Mouse (Mus musculus) lung, embryonic 15.5 days (tissue): ENCODE measurements around the gene Gimap5. TPM values are rescaled to one million over a fixed set of nuclear protein-coding genes. Genes with fewer than 3 reads are reported as not detected.
A peak's percentile ranks its signal among the peaks of the same experiment; 100 is the strongest.

Experiments
- ATAC-seq: fragments of 200-750 bp; cut with Nextera tagmentation; 2 replicates; pipeline ENCODE4 v1.8.0; 2017; ENCODE audit warnings: moderate number of reproducible peaks, borderline replicate concordance; ENCODE audit not compliant: low FRiP score, low TSS enrichment; ENCODE audit errors: extremely low read depth
- H3K27ac ChIP-seq: fragments of 300-500 bp; sonication (generic); 2 replicates; pipeline ENCODE4 v1.5.1; 2015; ENCODE audit warnings: moderate library complexity, mild to moderate bottlenecking, inconsistent platforms
- H3K27me3 ChIP-seq: fragments of 300-500 bp; sonication (generic); 2 replicates; pipeline ENCODE4 v1.6.1; 2015; ENCODE audit warnings: inconsistent platforms
- H3K36me3 ChIP-seq: fragments of 300-500 bp; sonication (generic); 2 replicates; pipeline ENCODE4 v1.6.1; 2015; ENCODE audit warnings: inconsistent platforms
- H3K4me1 ChIP-seq: fragments of 300-500 bp; sonication (generic); 2 replicates; pipeline ENCODE4 v1.6.1; 2015; ENCODE audit warnings: inconsistent platforms
- H3K4me2 ChIP-seq: fragments of 300-500 bp; sonication (generic); 2 replicates; pipeline ENCODE4 v1.6.1; 2015; ENCODE audit warnings: inconsistent platforms, mild to moderate bottlenecking, moderate library complexity
- H3K4me3 ChIP-seq: fragments of 300-500 bp; sonication (generic); 2 replicates; pipeline ENCODE4 v1.5.1; 2015; ENCODE audit warnings: mild to moderate bottlenecking, inconsistent platforms
- H3K9ac ChIP-seq: fragments of 300-500 bp; sonication (generic); 2 replicates; pipeline ENCODE4 v1.6.1; 2015; ENCODE audit warnings: inconsistent platforms
- H3K9me3 ChIP-seq: fragments of 300-500 bp; sonication (generic); 2 replicates; pipeline ENCODE4 v1.6.1; 2016; ENCODE audit warnings: inconsistent platforms
- WGBS: fragments of 180-500 bp; shearing (Covaris S2); methylation state at CpG from one replicate; pipeline ENCODE4 v1.1.7; 2015; 5-methylcytosine and 5-hydroxymethylcytosine counted together
- polyA plus RNA-seq: library from polyadenylated mRNA; unstranded; fragments of >200 nt; fragmentation: Nextera tagmentation; extraction: Ambion mirVana; gene quantifications from 2 replicates; pipeline ENCODE4 v1.2.1, GENCODE M21; 2015

Gimap5 gene
- polyA plus RNA-seq, 1 experiment from 2014 or later, result 25.2 TPM

- 26% methylated on average over 3 of the region's 3 CpGs for WGBS
- Histone ChIP-seq H3K27ac (peak overlapping the region; percentile 24; the same call in 1 of the 2 replicates), H3K36me3 (no peaks in the 10 kb centered on the region), H3K4me3 (no peak overlapping the region), H3K4me1 (peaks cover 28% of the 10 kb centered on the region), H3K4me2 (peak overlapping the region; percentile 78), H3K9me3 (no peaks in the 10 kb centered on the region), H3K9ac (no peak overlapping the region), H3K27me3 (peaks cover 25% of the 10 kb centered on the region)
- no peak for ATAC-seq
Measured at GRCm38 (mm10) chr6:48741273-48741672, 4.7 kb upstream of the Gimap5 start.

GRCm38 (mm10) chr6:48741711-48742206 is 4.2 kb upstream of the Gimap5 start:
- H3K4me2 ChIP-seq, result peak overlapping the region; percentile 78
- 0 out of 2 replicates have a peak overlapping the region, but pooled peaks have one; percentile 41 for H3K4me3 ChIP-seq
- no peak for ATAC-seq

GRCm38 (mm10) chr6:48742422-48743351 is 3.3 kb upstream of the Gimap5 start:
- Histone ChIP-seq H3K9me3 (no peaks in the 10 kb centered on the region), H3K9ac (peak overlapping the region; percentile 28; the same call in 1 of the 2 replicates), H3K4me3 (peak overlapping the region; percentile 41), H3K4me1 (peaks cover 39% of the 10 kb centered on the region), H3K27me3 (peaks cover 25% of the 10 kb centered on the region), H3K36me3 (no peaks in the 10 kb centered on the region), H3K4me2 (peak overlapping the region; percentile 78), H3K27ac (0 out of 2 replicates have a peak overlapping the region, but pooled peaks have one; percentile 29)
- 5% methylated on average over 52 of the region's 52 CpGs for WGBS
- ATAC-seq, result no peak

More at GRCm38 (mm10) chr6:48741711-48742206, 4.2 kb upstream of the Gimap5 start:
- H3K4me1 ChIP-seq, result peaks cover 31% of the 10 kb centered on the region
- H3K9me3 ChIP-seq, result no peaks in the 10 kb centered on the region
- H3K27ac ChIP-seq, result no peak overlapping the region
- whole genome bisulfite sequencing, result 12% methylated on average over 9 of the region's 9 CpGs
- no peaks in the 10 kb centered on the region for H3K36me3 ChIP-seq
- no peak overlapping the region for H3K9ac ChIP-seq
- H3K27me3 ChIP-seq, result peaks cover 25% of the 10 kb centered on the region

GRCm38 (mm10) chr6:48745490-48745889 is 507 bp upstream of the Gimap5 start:
- H3K27ac ChIP-seq, result peak overlapping the region; percentile 80
- peaks cover 25% of the 10 kb centered on the region for H3K27me3 ChIP-seq
- no peaks in the 10 kb centered on the region for H3K36me3 ChIP-seq
- no peak overlapping the region for H3K9ac ChIP-seq
- peak overlapping the region; percentile 42 for H3K4me2 ChIP-seq
- H3K4me1 ChIP-seq, result peaks cover 39% of the 10 kb centered on the region
- H3K4me3 ChIP-seq, result 0 out of 2 replicates have a peak overlapping the region, but pooled peaks have one; percentile 25
- no peak for ATAC-seq
- no peaks in the 10 kb centered on the region for H3K9me3 ChIP-seq
- 33% methylated on average over 2 of the region's 2 CpGs for WGBS

GRCm38 (mm10) chr6:48747091-48747966 is 1.3 kb downstream of the Gimap5 start:
- Histone ChIP-seq H3K27me3 (peaks cover 16% of the 10 kb centered on the region), H3K4me2 (peak overlapping the region; percentile 42), H3K4me1 (peaks cover 25% of the 10 kb centered on the region), H3K9ac (peak overlapping the region; percentile 16; the same call in 1 of the 2 replicates), H3K27ac (peak overlapping the region; percentile 79), H3K4me3 (peak overlapping the region; percentile 25), H3K9me3 (no peaks in the 10 kb centered on the region), H3K36me3 (no peaks in the 10 kb centered on the region)
- 30% methylated on average over 7 of the region's 7 CpGs for WGBS
- ATAC-seq, result no peak

- ATAC-seq, result no peak
Measured at GRCm38 (mm10) chr6:48763567-48764270, 17.7 kb downstream of the Gimap5 start.

GRCm38 (mm10) chr6:48764496-48764895 is 18.5 kb downstream of the Gimap5 start:
- no peak overlapping the region for H3K27ac ChIP-seq
- no peaks in the 10 kb centered on the region for H3K4me1 ChIP-seq
- WGBS, result 85% methylated on average over 10 of the region's 10 CpGs
- H3K9me3 ChIP-seq, result no peaks in the 10 kb centered on the region
- H3K9ac ChIP-seq, result no peak overlapping the region
- no peaks in the 10 kb centered on the region for H3K27me3 ChIP-seq
- no peak overlapping the region for H3K4me3 ChIP-seq
- H3K36me3 ChIP-seq, result no peaks in the 10 kb centered on the region
- no peak overlapping the region for H3K4me2 ChIP-seq
- no peak for ATAC-seq

More at GRCm38 (mm10) chr6:48763567-48764270, 17.7 kb downstream of the Gimap5 start:
- Histone ChIP-seq H3K4me1 (no peaks in the 10 kb centered on the region), H3K4me2 (no peak overlapping the region), H3K4me3 (no peak overlapping the region), H3K36me3 (no peaks in the 10 kb centered on the region), H3K27ac (no peak overlapping the region), H3K27me3 (no peaks in the 10 kb centered on the region), H3K9me3 (no peaks in the 10 kb centered on the region), H3K9ac (no peak overlapping the region)
- WGBS, result 63% methylated on average over 7 of the region's 7 CpGs

- Histone ChIP-seq H3K27ac (no peak overlapping the region), H3K9ac (no peak overlapping the region), H3K4me3 (no peak overlapping the region), H3K4me2 (no peak overlapping the region), H3K9me3 (no peaks in the 10 kb centered on the region), H3K36me3 (no peaks in the 10 kb centered on the region), H3K27me3 (no peaks in the 10 kb centered on the region), H3K4me1 (no peaks in the 10 kb centered on the region)
- WGBS, result 61% methylated on average over 9 of the region's 9 CpGs
- ATAC-seq, result no peak
Measured at GRCm38 (mm10) chr6:48768178-48768869, 22.3 kb downstream of the Gimap5 start.

GRCm38 (mm10) chr6:48768933-48769332 is 22.9 kb downstream of the Gimap5 start:
- Histone ChIP-seq H3K27ac (no peak overlapping the region), H3K9me3 (no peaks in the 10 kb centered on the region), H3K4me3 (no peak overlapping the region), H3K4me1 (no peaks in the 10 kb centered on the region), H3K4me2 (no peak overlapping the region), H3K27me3 (no peaks in the 10 kb centered on the region), H3K36me3 (no peaks in the 10 kb centered on the region), H3K9ac (no peak overlapping the region)
- WGBS, result 86% methylated on average over 3 of the region's 3 CpGs
- ATAC-seq, result no peak

GRCm38 (mm10) chr6:48770696-48771095 is 24.7 kb downstream of the Gimap5 start, which contains the start of gene Gimap3:
Gimap3 (minus strand) TSS chr6:48770851.
- no peaks in the 10 kb centered on the region for H3K27me3 ChIP-seq
- ATAC-seq, result no peak
- H3K4me3 ChIP-seq, result no peak within 1 kb of the TSS
- H3K36me3 ChIP-seq, result no peaks in the 10 kb centered on the region
- H3K27ac ChIP-seq, result no peak within 1 kb of the TSS
- H3K9me3 ChIP-seq, result no peaks in the 10 kb centered on the region
- no peak within 1 kb of the TSS for H3K9ac ChIP-seq
- H3K4me1 ChIP-seq, result no peaks in the 10 kb centered on the region
- WGBS, result 87% methylated on average over 3 of the region's 3 CpGs
- no peak within 1 kb of the TSS for H3K4me2 ChIP-seq
